Mouse (Mus musculus): ENCODE data around the gene Bcl2l11. TPM values are rescaled to one million over a fixed set of nuclear protein-coding genes. Genes with fewer than 3 reads are reported as not detected.

Gene Bcl2l11
- total RNA-seq (2014; rRNA removed), result 6.5 and 13.1 TPM in 2 replicates
- polyA plus RNA-seq (2015; fragmentation: Nextera tagmentation; extraction: Ambion mirVana), result 3.7 and 5.1 TPM in 2 replicates

DNA sequence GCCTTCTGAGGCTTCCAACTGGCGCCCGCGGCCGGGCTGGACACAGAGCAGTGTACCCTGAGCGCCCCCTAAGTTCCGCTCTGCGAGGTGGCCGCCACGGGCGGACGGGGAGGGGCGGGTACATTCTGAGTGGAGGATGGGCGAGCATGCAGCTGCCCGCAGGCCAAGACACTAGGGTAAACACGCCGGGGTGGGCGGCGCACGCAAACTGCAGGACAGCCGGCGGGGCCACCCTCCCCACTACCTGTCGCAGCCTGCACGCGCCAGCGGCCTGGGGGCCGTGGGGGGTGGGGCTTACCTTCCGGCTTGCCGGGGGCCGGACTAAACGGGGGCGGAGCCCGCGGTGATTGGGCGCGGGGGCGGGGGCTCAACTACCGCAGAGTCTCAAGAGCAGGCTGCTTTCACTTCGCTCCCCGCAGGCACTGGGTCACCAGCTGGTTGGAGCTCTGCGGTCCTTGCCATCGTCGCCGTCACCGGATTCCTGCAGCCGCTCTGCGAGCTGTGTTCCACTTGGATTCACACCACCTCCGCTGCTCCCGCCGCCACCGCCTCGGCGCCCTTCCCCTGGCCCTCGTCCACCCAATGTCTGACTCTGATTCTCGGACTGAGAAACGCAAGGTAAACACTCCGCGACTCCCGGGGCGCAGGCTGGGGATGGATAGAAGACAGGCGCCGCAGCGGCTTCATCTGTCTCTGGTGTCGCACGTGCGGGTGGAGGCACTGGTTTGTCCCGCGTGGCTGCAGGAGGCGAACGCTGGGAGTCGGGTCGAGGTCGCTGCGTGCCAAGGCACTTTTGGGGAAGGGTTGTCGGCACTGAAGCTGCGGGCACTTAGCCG lies at the start of gene Bcl2l11:
Bcl2l11 (plus strand) TSS at position 404 of the 836 bp plus-strand sequence.
- peak; percentile 80 for ATAC-seq (ENCODE audit: low FRiP score)
- Histone ChIP-seq H3K4me3 (ENCODE audit: low read depth, low read length) (peak within 1 kb of the TSS; percentile 66), H3K9me3 (ENCODE audit: low read length) (no peaks in the 10 kb centered on the region), H3K9ac (replicated peaks; ENCODE audit: low read length, poor library complexity, severe bottlenecking) (peak within 1 kb of the TSS; percentile 46), H3K27me3 (ENCODE audit: insufficient read depth, low read length) (peaks cover 28% of the 10 kb centered on the region), H3K36me3 (ENCODE audit: insufficient read depth, low read length) (no peaks in the 10 kb centered on the region), H3K4me1 (ENCODE audit: insufficient read depth, low read length) (peaks cover 17% of the 10 kb centered on the region; the same call in 1 of the 2 replicates), H3K27ac (ENCODE audit: low read depth, low read length) (peak within 1 kb of the TSS; percentile 13; the same call in 1 of the 2 replicates), H3K4me2 (ENCODE audit: low read depth, low read length, poor library complexity, severe bottlenecking) (peak within 1 kb of the TSS; percentile 98)
- DNase-seq (ENCODE audit: low spot score), result peak; percentile 93
- TF ChIP-seq CTCF (IDR thresholded peaks at IDR 0.05), result peak; percentile 68
- WGBS, result under 1% methylated on average over 75 of the region's 76 CpGs

- 89% methylated on average over 4 of the region's 4 CpGs for WGBS
- Histone ChIP-seq H3K36me3 (ENCODE audit: insufficient read depth, low read length) (no peaks in the 10 kb centered on the region), H3K4me1 (ENCODE audit: insufficient read depth, low read length) (peaks cover 6% of the 10 kb centered on the region; the same call in 1 of the 2 replicates), H3K9ac (replicated peaks; ENCODE audit: low read length, poor library complexity, severe bottlenecking) (no peak overlapping the region), H3K27ac (ENCODE audit: low read depth, low read length) (no peak overlapping the region), H3K4me2 (ENCODE audit: low read depth, low read length, poor library complexity, severe bottlenecking) (no peak overlapping the region), H3K4me3 (ENCODE audit: low read depth, low read length) (no peak overlapping the region), H3K9me3 (ENCODE audit: low read length) (no peaks in the 10 kb centered on the region), H3K27me3 (ENCODE audit: insufficient read depth, low read length) (no peaks in the 10 kb centered on the region)
- ATAC-seq (ENCODE audit: low FRiP score) (no peak), DNase-seq (ENCODE audit: low spot score) (no peak)
- no peak for TF ChIP-seq CTCF (IDR thresholded peaks at IDR 0.05)
Observed at GRCm38 (mm10) chr2:128076936-128077335, 48.9 kb upstream of the Bcl2l11 start.

DNA sequence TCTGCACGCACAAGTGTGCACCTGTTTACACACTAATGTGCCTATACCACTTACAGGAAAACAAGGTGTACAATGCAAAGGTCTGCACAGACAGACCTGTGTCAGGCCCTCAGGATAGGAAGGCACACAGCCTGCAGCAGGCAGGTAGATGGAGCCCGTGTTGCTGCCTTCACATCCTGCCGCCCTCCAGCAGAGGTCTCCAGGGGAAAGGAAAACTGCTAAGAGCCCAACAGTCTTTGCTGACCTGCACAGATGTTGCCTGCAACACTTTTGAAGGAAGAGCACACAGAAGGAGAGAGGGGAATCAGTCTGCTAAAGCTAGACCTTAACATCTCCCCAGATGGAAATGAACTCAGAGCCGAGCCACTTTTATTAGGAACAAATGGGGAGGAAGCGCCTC lies 47.0 kb upstream of the Bcl2l11 start:
- Histone ChIP-seq H3K27me3 (ENCODE audit: insufficient read depth, low read length) (no peaks in the 10 kb centered on the region), H3K4me1 (ENCODE audit: insufficient read depth, low read length) (peaks cover 6% of the 10 kb centered on the region; the same call in 1 of the 2 replicates), H3K4me2 (ENCODE audit: low read depth, low read length, poor library complexity, severe bottlenecking) (no peak overlapping the region), H3K9ac (replicated peaks; ENCODE audit: low read length, poor library complexity, severe bottlenecking) (no peak overlapping the region), H3K4me3 (ENCODE audit: low read depth, low read length) (no peak overlapping the region), H3K36me3 (ENCODE audit: insufficient read depth, low read length) (no peaks in the 10 kb centered on the region), H3K27ac (ENCODE audit: low read depth, low read length) (no peak overlapping the region), H3K9me3 (ENCODE audit: low read length) (no peaks in the 10 kb centered on the region)
- ATAC-seq (ENCODE audit: low FRiP score) (peak; percentile 23; the same call in 1 of the 2 replicates), DNase-seq (ENCODE audit: low spot score) (peak; percentile 65)
- peak; percentile 78 for TF ChIP-seq CTCF (IDR thresholded peaks at IDR 0.05)
- 37% methylated on average over 5 of the region's 5 CpGs for WGBS

GRCm38 (mm10) chr2:128079316-128079715 lies 46.5 kb upstream of the Bcl2l11 start:
- Histone ChIP-seq H3K4me1 (ENCODE audit: insufficient read depth, low read length) (peaks cover 6% of the 10 kb centered on the region; the same call in 1 of the 2 replicates), H3K9me3 (ENCODE audit: low read length) (no peaks in the 10 kb centered on the region), H3K27me3 (ENCODE audit: insufficient read depth, low read length) (no peaks in the 10 kb centered on the region), H3K9ac (replicated peaks; ENCODE audit: low read length, poor library complexity, severe bottlenecking) (no peak overlapping the region), H3K27ac (ENCODE audit: low read depth, low read length) (no peak overlapping the region; the same call in 1 of the 2 replicates), H3K4me2 (ENCODE audit: low read depth, low read length, poor library complexity, severe bottlenecking) (no peak overlapping the region; the same call in 1 of the 2 replicates), H3K36me3 (ENCODE audit: insufficient read depth, low read length) (no peaks in the 10 kb centered on the region), H3K4me3 (ENCODE audit: low read depth, low read length) (no peak overlapping the region)
- WGBS, result 34% methylated on average over 6 of the region's 6 CpGs
- TF ChIP-seq CTCF (IDR thresholded peaks at IDR 0.05), result no peak
- ATAC-seq (ENCODE audit: low FRiP score) (peak; percentile 38; the same call in 1 of the 2 replicates), DNase-seq (ENCODE audit: low spot score) (peak; percentile 4)

DNA sequence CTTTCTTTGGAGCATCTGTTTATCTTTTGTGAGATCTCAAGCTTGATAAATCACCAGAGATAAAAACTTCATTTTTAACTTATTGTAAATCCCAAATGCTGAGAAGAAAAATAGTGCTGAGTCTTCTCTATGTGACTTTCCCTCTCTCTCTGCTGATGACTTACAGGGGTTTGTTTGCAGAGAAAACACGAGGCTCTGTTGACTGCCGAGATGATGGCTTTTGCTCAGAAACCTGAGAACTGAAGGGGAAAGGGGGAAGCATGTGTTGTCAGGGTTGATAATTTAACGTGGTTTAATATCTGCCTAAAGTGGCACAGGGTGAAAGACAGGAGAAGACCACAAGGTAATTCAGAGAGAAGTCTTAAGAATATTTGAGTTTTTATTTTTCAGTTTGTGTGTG lies 42.0 kb upstream of the Bcl2l11 start:
- 48% methylated on average over 3 of the region's 3 CpGs for WGBS
- ATAC-seq (ENCODE audit: low FRiP score), result no peak

DNA sequence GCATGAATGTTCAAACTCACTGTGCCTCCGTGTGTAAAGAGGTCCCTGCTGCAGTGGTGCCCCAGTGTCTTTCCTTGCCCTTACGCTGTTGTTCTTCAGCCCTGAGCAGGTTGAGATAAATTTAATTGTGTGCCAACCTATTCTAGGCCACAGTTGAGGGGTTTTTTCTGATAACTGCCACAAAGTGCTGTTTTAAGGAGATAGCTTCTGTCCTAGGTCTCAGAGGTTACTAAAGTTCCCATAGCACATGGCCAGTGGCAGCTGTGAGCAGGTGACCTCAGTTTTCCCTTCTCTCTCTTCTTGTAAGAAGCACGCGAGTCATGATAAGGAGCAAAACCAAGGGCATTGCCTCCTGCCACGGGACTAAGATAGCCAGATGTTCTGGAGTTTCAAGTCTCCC lies 41.2 kb upstream of the Bcl2l11 start:
- H3K27ac ChIP-seq (ENCODE audit: low read depth, low read length), result no peak overlapping the region
- H3K9me3 ChIP-seq (ENCODE audit: low read length), result no peaks in the 10 kb centered on the region
- H3K36me3 ChIP-seq (ENCODE audit: insufficient read depth, low read length), result no peaks in the 10 kb centered on the region
- WGBS, result 91% methylated on average over 5 of the region's 5 CpGs
- no peaks in the 10 kb centered on the region for H3K27me3 ChIP-seq (ENCODE audit: insufficient read depth, low read length)
- no peak for ATAC-seq (ENCODE audit: low FRiP score)
- TF ChIP-seq CTCF (IDR thresholded peaks at IDR 0.05), result no peak
- H3K4me3 ChIP-seq (ENCODE audit: low read depth, low read length), result no peak overlapping the region
- H3K4me1 ChIP-seq (ENCODE audit: insufficient read depth, low read length), result no peaks in the 10 kb centered on the region
- H3K9ac ChIP-seq (replicated peaks; ENCODE audit: low read length, poor library complexity, severe bottlenecking), result no peak overlapping the region
- no peak for DNase-seq (ENCODE audit: low spot score)
- H3K4me2 ChIP-seq (ENCODE audit: low read depth, low read length, poor library complexity, severe bottlenecking), result no peak overlapping the region

More for the DNA sequence above, 42.0 kb upstream of the Bcl2l11 start:
- TF ChIP-seq CTCF (IDR thresholded peaks at IDR 0.05), result no peak
- DNase-seq (ENCODE audit: low spot score), result no peak
- no peak overlapping the region for H3K4me3 ChIP-seq (ENCODE audit: low read depth, low read length)
- H3K9me3 ChIP-seq (ENCODE audit: low read length), result no peaks in the 10 kb centered on the region
- no peaks in the 10 kb centered on the region for H3K36me3 ChIP-seq (ENCODE audit: insufficient read depth, low read length)
- no peak overlapping the region for H3K9ac ChIP-seq (replicated peaks; ENCODE audit: low read length, poor library complexity, severe bottlenecking)
- H3K4me2 ChIP-seq (ENCODE audit: low read depth, low read length, poor library complexity, severe bottlenecking), result no peak overlapping the region
- peaks cover 5% of the 10 kb centered on the region; the same call in 1 of the 2 replicates for H3K4me1 ChIP-seq (ENCODE audit: insufficient read depth, low read length)
- H3K27me3 ChIP-seq (ENCODE audit: insufficient read depth, low read length), result no peaks in the 10 kb centered on the region
- H3K27ac ChIP-seq (ENCODE audit: low read depth, low read length), result no peak overlapping the region

Data from midbrain, postnatal 0 days (tissue).